Mouse (Mus musculus): Measurements from ENCODE around the gene Prss53.
"Not testable (repeated sequence)": the region's sequence is repeated elsewhere in the genome, so short reads cannot be mapped to it uniquely, and the experiment has no call there.

Prss53 gene

DNA sequence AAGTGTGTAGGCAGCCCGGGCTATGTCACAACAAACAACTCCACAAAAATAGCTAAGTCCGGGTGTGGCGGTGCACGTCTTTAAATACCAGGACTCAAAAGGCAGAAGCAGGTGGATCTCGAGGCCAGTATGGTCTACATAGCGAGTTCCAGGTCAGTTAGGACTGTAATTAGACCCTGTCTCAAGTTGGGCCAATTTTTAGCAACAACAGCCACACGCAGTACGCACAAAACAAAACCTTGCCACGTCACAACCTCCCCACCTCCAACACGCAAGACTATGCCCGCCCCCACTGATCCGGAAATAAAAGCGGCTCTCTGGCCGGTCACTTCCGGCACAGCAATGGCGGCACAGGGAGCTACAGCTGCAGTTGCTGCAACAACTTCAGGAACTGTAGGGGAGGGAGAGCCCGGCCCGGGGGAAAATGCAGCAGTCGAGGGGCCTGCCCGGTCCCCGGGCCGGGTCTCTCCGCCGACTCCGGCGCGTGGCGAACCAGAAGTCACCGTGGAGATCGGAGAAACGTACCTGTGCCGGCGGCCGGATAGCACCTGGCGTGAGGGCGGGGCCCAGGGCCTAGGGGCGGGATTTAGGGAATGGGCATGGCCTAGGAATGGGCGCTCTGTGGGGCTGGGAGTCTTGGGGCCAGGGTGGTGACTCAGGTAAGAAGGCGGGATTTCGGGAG, 21.6 kb upstream of the Prss53 start, which contains the start of gene Kat8:
Gene Kat8, plus strand, starts transcription at position 327 of the 682 bp plus-strand sequence.
- DNase-seq (ENCODE audit: low read depth, low spot score), result peak; percentile 92

DNA sequence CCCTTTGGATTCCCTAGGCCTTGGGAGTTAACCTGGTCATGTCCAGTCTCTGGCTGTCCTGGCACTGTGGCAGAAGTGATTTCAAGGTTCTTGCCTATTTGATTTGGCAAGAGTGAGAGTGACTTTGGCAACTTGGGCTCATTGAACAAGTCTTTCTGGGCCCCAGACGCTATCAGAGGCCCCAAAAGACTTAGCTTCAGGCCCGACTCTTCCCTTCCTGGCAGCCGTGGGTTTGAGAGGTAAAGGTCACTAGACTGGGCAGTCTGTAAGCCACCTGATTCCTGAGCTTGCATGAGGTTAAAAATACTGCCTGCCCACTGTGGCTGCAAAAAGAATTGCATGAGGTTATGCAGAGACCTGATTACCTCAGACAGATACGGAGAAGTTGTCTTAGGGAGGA, 17.9 kb upstream of the Prss53 start:
- DNase-seq (ENCODE audit: low read depth, low spot score), result no peak

DNA sequence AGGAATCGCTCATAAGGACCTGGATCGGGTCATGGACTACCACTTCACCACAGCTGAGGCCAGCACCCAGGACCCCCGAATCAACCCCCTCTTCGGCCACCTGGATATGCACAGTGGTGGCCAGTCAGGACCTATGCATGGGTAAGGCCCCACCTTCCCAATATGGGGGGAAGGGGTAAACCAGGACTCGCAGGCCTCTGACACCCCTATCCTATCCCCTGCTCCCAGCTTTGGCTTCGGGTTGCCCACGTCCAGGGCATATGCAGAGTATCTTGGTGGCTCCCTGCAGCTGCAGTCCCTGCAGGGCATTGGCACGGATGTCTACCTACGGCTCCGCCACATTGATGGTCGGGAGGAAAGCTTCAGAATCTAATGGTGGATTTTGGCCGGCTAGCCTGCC, 17.2 kb upstream of the Prss53 start:
- no peak for DNase-seq (ENCODE audit: low read depth, low spot score)

DNA sequence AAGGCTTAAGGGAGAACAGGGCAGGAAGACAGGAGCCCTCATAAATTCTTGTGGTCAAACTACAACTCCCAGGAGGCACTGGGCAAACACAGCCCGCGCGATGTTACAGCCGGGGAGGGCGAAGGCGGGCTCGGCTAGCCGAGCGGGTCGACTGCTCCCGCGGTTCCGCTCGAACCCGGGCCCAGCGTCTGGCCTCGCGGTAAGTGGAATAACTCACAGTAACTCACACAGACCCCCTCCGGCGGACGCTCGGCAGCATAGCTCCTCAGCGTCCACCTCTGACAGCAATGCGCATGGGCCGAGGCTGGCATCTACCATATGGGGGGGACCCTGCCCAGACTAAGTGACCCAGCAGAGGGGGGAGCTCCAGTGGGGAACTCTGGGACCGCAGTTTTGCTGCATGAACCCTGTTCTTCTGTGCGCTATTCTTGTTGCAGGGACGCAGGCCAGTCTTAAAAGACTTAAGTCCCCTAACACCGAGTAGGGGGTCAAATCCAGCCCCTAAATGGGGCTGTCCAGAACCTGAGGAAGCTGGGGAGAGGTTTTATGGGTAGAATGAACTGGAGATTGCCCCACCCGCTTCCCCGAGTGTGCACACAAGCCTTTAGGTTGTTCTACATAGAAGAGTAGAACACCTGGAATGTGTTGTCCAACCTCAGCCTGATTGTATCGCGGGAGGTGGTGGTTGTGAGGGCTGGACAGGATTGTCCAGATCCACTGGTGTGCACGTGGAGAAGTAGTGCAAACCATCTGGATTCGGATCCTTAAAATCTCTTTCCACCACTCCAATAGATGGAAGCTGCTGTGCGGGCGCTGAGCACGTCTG, 13.4 kb upstream of the Prss53 start, which contains the start of gene Bckdk:
Gene Bckdk, plus strand, starts transcription at position 112 of the 826 bp plus-strand sequence.
- DNase-seq (ENCODE audit: low read depth, low spot score), result peak; percentile 83

DNA sequence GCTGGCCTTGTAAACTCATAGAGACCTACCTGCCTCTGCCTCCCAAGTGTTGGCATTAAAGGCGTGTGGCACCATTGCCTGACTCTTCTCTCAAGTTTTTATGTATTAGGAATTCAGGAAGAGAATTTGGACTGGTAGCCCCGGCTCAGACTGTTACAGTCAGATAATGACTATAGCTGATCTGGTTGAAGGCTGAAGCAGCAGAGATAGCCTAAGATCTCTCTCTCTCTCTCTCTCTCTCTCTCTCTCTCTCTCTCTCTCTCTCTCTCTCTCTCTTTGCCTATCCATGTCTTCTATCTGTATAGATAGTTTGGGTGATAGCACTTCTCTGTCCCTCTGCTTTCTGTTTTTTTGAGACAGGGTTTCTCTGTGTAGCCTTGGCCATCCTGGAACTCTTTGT, 11.0 kb upstream of the Prss53 start:
- no peak for DNase-seq (ENCODE audit: low read depth, low spot score)

DNA sequence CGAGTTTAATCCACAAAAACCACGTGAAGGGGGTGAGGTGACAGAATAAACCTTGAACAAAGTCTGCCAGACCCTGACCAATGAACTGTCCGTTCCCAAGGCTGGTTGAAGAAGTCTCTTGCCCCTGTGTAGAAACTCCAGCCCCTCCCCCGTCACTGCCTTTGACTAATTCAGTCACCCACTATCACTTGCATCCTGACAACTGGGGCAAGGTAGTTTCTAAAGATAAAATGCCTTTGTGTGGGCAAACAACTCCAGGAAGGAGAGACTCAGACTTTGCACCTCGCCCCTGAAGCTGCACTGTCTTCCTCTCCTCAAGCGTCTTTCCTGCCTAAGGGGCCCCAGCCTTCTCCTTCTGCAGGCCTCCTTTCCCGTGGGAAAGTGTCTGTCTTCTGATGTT, 9.2 kb upstream of the Prss53 start:
- DNase-seq (ENCODE audit: low read depth, low spot score), result no peak

DNA sequence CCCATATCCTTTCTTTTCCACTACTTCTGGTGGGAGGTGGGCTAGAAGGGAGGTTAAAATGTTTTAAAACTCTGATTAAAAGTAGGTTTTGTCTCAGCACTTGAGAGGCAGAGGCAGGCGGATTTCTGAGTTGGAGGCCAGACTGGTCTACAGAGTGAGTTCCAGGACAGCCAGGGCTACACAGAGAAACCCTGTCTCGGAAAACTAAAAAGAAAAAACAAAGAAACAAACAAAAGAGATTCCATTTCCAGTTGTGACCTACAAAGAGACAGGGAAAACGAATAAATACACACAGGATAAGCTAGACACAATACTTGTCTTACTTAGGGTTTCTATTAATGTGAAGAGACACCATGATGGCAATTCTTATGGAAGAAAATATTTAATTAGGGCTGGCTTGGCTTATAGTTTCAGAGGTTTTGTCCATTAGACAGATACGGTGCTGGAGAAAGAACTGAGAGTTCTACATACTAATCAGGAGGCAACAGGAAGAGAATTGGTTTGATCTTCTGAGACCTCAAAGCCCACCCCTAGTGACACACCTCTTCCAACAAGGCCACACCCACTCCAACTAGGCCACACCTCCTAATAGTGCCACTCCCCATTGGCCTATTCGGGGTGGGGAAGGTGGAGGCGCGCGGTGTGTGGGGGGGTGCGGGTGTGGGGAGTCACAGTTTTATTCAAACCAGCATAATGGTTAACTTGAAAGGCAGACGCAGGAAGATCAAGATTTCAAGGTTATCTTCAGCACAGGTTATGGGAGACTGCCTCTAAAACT, 7.6 kb upstream of the Prss53 start:
- no peak for DNase-seq (ENCODE audit: low read depth, low spot score)

DNA sequence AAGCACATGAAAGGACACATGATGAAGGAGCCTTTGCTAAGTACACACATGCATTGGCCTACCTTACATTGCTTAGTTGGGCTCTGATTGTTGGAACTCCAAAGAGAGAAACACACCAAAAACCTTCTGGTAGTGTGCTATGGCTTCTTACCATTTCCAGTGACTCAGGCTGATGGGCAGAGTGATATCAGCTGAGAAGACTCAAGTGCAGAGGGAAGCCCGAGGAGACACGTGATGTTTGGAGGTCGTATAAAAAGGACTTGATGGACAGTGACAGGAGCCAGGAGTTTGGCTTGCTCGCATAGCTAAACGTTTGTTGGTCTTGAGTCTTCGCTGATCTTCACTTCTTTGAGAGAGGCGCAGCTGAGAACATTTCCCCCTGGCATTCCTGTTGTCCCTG, 6.8 kb upstream of the Prss53 start:
- no peak for DNase-seq (ENCODE audit: low read depth, low spot score)

DNA sequence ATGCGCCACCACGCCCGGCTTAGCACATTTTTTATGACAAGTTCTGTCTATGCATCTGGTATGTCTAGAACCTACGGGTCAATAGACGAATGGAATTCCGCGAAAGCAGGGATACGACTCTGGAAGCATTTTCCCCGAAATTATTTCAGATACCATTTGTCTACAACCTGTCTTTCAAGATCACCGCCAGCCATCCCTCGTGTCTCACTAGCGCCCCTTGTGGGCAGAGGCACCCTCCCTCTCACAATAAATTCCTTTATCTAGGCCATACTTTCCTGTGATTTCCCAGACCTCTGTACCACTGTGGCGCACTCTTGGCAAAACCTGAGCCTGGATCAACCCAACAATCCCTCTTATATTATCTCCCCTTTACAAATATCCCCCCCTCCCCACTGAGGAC, 5.6 kb upstream of the Prss53 start:
- peak; percentile 29 for DNase-seq (ENCODE audit: low read depth, low spot score)

DNA sequence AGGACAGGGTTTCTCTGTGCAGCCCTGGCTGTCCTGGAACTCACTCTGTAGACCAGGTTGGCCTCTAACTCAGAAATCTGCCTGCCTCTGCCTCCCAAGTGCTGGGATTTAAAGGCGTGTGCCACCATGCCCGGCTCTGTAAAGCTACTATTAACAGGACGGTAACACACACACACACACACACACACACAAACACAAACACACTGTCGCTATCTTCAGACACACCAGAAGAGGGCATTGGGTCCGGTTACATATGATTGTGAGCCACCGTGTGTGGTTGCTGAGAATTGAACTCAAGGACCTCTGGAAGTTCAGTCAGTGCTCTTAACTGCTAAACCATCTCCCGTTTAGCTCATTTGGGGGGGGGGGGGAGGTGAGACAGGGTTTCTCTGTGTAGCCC, 5.1 kb upstream of the Prss53 start:
- DNase-seq (ENCODE audit: low read depth, low spot score), result not testable (repeated sequence)

DNA sequence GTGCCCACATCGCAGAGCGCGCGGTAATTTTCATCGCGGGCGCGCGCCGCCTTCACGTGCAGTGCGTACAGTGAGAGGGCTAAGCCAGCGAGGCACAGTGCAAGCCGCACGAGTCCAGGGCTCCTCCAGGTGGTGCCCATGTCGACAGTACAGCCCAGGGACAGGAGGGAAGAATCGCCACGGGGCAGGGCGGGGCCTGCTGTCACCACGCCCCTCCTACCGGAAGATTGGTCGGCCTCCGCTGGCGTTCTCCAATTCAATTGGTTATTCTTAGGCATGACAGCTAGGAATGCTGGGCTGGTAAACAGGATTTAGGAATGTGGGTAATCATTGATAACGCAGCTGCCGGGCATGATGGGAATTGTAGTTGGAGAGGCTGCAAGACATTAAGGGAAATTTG, 4.7 kb upstream of the Prss53 start, which contains the start of the genes Gm21974 and Vkorc1:
Gene Gm21974, minus strand, starts transcription at position 13 of the 400 bp plus-strand sequence.
Gene Vkorc1, minus strand, starts transcription at position 176 of the 400 bp plus-strand sequence.
- peak; percentile 96 for DNase-seq (ENCODE audit: low read depth, low spot score)

DNA sequence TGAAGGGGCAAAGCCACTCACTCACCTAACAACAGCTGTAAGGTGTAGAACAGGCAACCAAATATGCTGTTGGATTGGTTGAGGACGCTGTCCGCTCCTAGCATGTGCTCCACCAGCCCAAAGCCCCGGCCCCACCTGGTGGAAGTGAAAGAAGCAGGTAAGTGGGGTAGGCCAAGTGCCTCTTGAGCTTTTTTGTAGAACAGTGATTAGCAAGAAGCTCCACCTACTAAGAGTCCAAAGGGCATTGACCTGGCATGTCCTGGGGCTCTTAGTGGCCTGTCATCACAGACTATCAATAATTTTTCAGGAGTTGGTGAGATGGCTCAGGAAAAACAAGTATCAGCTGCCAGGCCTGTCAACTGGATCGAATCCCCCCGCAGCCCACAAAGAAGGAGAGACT, 3.7 kb upstream of the Prss53 start:
- DNase-seq (ENCODE audit: low read depth, low spot score), result no peak

DNA sequence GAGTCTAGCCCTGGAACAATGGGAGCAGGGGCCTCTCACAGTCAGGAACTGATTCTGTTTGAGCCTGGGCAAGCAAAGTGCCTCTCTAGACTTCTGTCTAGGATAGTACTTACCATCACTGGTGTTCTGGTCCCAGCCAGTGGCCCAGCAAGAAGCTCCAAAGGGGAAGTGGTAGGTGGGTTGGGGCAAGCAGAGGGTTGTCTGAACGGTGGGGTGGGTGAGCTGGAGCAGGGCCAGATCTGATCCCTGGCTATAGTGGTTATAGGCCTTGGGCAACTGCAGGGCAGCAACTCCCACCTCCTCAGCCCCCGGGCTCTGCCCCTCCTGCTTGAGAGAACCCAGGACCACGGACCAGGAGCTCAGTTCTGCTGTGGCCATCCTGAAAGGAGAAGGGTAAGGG, 1.9 kb downstream of the Prss53 start:
- no peak for DNase-seq (ENCODE audit: low read depth, low spot score)

DNA sequence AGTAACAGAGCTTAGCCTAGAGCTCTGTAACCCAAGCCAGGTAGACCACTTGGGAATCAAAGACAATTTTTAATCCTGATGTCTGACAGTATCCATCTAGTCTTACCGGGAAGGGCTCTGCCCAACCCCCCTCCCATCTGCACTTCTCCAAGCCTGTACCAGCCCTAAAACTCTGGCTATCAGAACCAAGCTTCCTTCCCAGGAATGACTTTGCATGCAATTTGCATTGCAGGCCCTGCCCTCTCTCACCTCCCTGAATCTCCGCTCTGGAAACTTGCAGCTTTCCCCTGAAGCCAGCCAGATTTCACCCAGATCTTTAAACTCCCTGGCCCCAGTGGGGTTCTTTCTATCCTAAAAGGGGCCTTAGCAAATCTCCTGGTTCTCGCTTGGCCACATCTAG, 3.0 kb downstream of the Prss53 start:
- no peak for DNase-seq (ENCODE audit: low read depth, low spot score)

DNA sequence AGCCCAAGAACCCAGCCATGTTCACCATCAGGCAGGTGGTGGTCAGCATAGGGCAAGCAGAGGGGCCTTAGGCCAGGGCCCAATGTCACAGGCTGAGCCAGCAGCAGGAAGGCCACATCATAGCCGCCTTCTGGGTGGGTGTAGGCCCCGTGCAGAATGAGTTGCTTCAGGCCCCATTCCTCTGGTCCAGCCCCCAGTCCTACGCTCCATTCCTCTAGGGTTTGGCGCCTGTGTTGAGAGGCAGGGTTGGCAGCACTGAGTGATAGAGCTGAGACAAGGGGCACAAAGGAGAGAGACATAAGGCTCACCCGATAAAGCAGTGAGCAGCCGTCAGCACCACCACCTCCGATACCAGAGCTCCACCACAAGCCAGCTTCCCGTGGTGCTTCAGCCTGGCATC, 3.6 kb downstream of the Prss53 start:
- DNase-seq (ENCODE audit: low read depth, low spot score), result no peak

DNA sequence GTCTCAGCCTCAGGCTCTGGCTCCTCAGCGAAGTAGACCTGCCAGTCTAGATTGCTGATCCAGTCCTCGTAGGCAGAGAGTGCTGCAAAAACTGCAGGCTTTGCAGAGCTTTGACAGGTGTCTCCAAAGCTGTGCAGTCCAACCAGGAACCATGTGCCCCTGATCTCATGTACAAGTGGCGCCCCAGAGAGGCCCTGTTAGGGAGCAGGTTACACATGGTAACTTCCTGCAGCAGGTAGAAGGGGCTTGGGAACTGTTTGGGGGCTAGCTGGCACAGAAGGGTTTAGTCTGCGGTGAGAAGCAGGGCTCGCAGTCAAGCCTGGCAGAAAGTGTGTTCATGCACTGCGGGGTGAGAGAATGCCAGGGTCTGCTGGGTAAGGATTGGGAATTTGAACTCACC, 4.2 kb downstream of the Prss53 start:
- DNase-seq (ENCODE audit: low read depth, low spot score), result no peak

DNA sequence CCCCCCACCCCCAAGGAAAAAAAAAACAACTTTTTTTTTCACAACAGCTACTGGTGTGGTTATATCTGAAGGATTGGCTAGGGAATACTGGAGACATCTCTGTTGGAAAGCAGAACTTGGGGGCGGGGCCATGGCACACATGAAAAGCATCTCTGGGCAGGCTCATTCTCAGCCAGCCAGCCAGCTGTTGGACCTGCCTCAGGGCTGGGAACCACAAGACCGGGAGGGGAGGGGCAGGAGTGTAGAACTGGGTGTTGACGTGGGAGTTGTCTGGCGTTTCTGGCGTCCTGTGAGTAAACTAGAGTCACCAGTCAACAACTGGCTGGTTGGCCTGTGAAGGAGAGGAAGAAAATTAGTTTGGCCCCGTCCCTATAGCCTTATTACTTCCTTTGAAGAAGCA, 4.8 kb downstream of the Prss53 start:
- DNase-seq (ENCODE audit: low read depth, low spot score), result no peak

DNA sequence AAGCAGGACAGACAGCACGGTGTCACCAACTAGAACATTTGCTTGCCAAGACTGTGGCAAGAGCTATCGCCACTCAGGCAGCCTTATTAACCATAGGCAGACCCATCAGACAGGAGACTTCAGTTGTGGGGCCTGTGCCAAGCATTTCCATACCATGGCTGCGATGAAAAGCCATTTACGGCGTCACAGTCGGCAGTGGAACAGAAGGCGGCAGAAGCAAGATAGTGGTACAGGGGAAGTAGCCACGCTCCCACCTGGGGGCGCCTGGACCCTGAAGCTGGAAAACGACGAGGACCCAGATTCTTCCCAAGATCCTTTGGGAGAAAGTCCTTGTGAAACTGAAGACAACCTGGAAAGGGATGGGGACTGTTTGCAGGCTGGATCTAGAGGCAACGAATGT, 10.3 kb downstream of the Prss53 start:
- no peak for DNase-seq (ENCODE audit: low read depth, low spot score)

DNA sequence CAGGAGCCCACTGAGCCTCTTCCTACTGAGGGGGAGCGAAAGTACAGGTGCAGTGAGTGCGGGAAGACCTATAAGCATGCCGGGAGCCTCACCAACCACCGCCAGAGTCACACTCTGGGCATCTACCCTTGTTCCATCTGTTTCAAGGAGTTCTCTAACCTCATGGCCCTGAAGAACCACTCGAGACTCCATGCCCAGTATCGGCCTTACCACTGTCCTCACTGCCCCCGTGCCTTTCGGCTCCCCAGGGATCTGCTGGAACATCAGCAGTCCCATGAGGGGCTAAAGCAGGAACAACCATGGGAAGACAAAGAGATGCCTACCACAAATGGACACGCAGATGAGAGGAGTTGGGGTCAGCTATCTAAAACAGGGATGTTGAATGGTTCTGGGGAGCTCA, 11.5 kb downstream of the Prss53 start:
- no peak for DNase-seq (ENCODE audit: low read depth, low spot score)

DNA sequence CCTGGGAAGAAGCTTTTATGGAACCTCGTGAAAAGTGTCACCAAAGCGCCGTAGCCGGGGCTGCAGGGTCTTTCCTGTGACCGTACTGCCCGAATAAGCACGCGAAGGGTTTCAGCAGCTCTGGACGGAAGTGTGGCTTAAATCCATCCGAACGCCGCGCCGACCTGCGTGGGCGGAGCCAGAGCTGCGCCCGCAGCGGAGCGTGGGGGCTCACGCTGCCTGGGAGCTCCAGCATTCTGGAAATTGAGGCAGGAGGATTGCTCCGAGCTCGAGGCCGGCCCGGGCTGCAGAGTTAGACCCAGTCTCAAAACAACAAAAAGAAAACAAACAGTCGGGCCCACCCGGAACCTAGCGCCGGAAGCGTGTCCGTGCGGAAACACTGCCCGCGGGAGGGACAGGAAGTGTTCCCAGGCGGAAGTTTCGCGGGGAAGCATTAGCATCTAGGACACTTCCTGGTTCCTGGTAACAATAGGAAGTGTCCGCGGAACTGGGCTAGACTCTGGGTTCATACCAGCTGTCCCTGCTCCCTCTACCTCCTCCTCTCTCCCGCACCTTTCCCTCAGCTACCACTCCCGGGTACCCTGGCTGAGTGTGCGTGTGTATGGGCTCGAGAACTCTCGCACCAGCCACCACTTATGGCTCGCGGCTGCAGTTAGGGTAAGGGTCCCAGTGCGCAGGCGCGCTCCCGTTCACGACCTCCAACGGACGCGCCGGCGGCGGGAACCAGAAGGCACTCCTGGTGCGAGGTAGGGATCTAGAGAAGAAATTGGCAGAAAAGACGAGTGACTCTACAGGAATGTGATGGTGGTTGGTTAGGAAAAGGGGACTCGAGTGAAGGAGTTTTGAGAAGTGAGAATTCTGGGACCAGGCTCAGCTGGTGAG, 14.1 kb downstream of the Prss53 start, which contains the start of gene Zfp668:
Gene Zfp668, minus strand, starts transcription at position 362 of the 882 bp plus-strand sequence.
- peak; percentile 94 for DNase-seq (ENCODE audit: low read depth, low spot score)

DNA sequence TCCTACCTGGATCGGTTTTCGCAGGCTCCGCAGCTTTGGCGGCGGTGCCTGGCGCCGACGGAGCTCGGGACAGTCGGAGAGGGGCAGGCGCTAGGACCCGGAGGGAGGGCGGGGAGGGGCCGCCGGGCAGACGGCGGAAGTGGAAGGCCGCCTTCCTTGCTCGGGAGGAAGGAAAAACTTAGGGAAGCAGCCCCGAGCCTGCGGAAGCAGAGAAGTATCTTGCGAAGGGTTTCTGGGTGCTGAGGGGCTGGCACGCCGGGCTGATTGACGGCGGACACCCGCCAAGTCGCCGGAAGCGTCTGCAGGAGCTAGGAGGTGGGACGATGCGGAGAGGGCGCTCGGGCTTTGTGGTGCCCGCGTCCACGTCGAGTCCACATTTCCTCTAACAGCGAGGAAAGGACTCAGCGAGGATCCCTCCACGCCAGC, 14.7 kb downstream of the Prss53 start, which contains the start of gene Zfp646:
Gene Zfp646, plus strand, starts transcription at position 181 of the 426 bp plus-strand sequence.
- DNase-seq (ENCODE audit: low read depth, low spot score), result peak; percentile 90
